Mouse (Mus musculus) activated CD4-positive, CD25-positive, alpha-beta regulatory T cell, adult 9 weeks (primary cell): ENCODE measurements around the gene Elp4. TPM values are rescaled to one million over a fixed set of nuclear protein-coding genes. Genes with fewer than 3 reads are reported as not detected.

ENCODE experiments used
- polyA plus RNA-seq: library from polyadenylated mRNA; unstranded; fragments of 100-300 nt; shearing (Covaris generic); gene quantifications from one replicate; pipeline ENCODE4 v1.2.1, GENCODE M21; 2017

Elp4 gene
- polyA plus RNA-seq, result 24.3 TPM

GRCm38 (mm10) chr2:105903896-105904756 lies at the start of gene Elp4, which contains the start of gene Immp1l:
Elp4 (minus strand) TSS chr2:105904564.
Immp1l (plus strand) TSS chr2:105904638.

GRCm38 (mm10) chr2:105668271-105669270 lies 235.8 kb downstream of the Elp4 start, which contains the start of gene Pax6:
Pax6 (plus strand) TSS chr2:105668900.

Other genes starting within 250 kb of the Elp4 start
- not detected for gene Pax6, start 235.7 kb downstream of the Elp4 start, polyA plus RNA-seq
- 88.5 TPM for gene Immp1l, start 74 bp upstream of the Elp4 start, polyA plus RNA-seq
- 45.4 TPM for gene Dnajc24, start 99.0 kb upstream of the Elp4 start, polyA plus RNA-seq